Mouse (Mus musculus) olfactory bulb, adult 2 months (tissue): ENCODE results near the gene St6galnac3.

Experiments used
- CTCF ChIP-seq: fragments of 200-500 bp; IDR thresholded peaks from 2 replicates; pipeline ENCODE4 v1.5.1; 2012; ENCODE audit warnings: low read depth, mild to moderate bottlenecking, low read length, moderate library complexity; ENCODE audit not compliant: insufficient read depth
- POLR2A ChIP-seq: fragments of 200-500 bp; IDR thresholded peaks from 2 replicates; pipeline ENCODE4 v1.6.1; 2012; ENCODE audit warnings: mild to moderate bottlenecking, low read depth, low read length, moderate library complexity; ENCODE audit not compliant: insufficient read depth

DNA sequence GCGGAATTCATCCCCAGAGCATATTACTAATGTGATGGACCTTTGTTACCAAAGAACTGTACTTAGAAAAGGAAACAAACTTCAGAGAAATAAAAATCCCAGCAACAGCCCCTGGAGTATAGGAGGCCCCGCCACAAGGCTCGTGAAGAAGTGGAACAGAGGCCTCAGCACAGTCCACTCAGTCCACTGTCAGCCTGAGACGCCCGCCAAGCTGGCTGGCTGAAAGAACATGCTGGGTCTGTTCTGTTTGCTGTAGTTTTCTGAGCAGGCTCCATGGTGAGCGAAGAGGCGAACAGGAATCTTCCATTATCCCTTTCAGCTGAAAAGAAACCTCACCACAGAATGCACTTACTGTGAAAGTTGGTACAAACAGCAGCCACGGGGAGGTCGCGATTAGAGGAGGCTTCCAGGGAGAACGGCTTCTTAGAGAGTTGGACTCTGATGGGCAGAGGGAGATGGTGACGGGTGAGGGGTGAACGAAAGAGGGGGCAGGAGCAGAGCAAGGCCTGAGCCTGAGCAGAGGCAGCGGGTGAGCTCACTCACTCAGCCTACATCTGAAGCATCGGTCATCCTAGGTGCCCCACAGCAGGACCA is 65.3 kb downstream of the St6galnac3 start:
- TF ChIP-seq CTCF = no peak
- TF ChIP-seq POLR2A = no peak
